Mouse (Mus musculus): ENCODE measurements around the gene Setdb1. TPM values are rescaled to one million over a fixed set of nuclear protein-coding genes. Genes with fewer than 3 reads are reported as not detected.

Gene Setdb1
- polyA plus RNA-seq, 1 experiment from 2014 or later: 45.2 TPM

DNA sequence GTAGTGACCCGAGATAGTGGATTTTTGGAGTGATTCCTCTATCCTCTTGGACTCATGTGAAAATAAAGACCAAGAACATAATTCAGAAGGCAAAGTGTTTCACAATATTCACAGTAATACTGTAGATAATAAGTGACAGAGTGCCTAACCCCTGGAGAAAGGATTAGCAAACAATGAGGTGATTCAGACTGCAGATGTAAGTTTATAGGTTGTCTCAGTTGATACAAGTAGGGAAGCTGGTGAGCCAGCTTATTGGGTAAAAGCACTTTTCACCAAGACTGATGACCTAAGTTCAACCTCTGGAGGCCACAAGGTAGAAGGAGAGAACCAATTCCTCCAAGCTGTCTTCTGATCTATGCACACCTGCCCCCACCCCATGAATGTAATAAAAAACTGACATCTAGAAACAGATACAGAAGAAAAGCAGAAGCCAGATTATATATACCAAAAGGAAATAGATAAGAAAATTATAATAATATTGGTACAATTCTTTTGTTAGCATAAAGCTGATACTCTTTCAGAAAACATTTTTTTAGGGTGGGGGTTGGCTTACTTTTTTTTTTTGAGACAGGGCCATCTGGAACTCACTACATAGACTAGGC, 28.1 kb downstream of the Setdb1 start:
- DNase-seq (ENCODE audit: low spot score) (no peak), ATAC-seq (replicated peaks; ENCODE audit: low FRiP score, low TSS enrichment, low read depth) (no peak; the same call in 1 of the 2 replicates)
- Histone ChIP-seq H3K4me3 (ENCODE audit: low read depth, low read length) (no peak overlapping the region), H3K9ac (ENCODE audit: low read length) (no peak overlapping the region), H3K4me1 (replicated peaks; ENCODE audit: control insufficient read depth, insufficient read depth, low read length) (no peaks in the 10 kb centered on the region), H3K36me3 (ENCODE audit: control insufficient read depth, insufficient read depth, low read length) (peaks cover 95% of the 10 kb centered on the region), H3K27ac (ENCODE audit: low read depth) (no peak overlapping the region), H3K27me3 (replicated peaks; ENCODE audit: control insufficient read depth, insufficient read depth, low read length) (no peaks in the 10 kb centered on the region), H3K9me3 (ENCODE audit: control insufficient read depth, low read length) (no peaks in the 10 kb centered on the region), H3K4me2 (ENCODE audit: low read length) (no peak overlapping the region)
- 93% methylated on average over 1 of the region's 1 CpGs for WGBS

DNA sequence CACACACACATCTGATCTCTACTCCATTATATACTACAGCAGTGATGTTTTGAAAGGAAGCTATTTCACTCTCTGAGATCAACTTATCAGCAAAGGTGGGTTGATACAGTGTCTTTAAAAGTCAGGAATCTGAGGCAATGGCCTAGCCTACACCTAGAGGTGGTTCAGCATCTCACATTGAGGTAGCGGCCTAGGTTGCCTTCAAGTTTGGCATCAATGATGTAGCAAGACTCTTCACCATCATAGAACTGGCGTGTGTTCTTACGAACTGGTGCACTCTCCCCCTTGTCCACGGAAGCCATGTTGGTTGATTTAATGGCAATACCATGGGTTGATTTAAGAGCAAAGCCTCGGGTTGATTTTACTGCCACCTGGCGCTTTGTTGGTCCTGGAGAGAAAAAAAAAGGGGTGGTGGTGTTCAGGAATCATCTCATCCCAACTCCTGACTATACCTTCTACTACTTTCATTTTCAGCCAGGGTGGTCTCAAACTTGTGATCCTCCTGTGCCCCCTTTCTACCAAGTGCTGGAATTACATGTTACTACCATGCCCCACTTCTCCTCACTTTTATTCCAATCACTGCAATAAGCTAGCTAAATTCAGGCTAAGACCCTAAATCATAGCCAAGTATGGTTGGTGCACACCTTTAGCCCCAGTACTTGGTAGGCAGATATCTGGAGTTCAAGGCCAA, 32.4 kb downstream of the Setdb1 start:
- 90% methylated on average over 6 of the region's 6 CpGs for WGBS

DNA sequence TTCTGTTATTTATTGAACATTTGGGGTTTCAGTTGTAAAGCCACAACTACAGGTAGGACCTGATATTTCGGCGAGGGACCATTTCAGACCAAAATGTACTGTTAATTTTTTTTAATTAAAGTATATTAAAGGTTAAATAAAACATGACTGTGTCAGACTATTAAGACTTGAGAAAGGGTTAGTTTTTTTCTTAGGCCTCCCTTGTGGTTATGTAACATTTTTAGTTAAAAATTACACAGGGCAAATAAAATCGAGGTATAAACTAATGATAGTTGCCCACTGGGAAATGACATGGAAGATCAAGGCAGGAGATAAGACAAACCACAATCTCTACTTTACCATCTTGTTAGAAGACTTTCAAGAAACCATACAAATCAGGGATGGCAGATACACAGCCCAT, 33.6 kb downstream of the Setdb1 start:
- Histone ChIP-seq H3K9ac (ENCODE audit: low read length) (no peak overlapping the region), H3K4me3 (ENCODE audit: low read depth, low read length) (no peak overlapping the region), H3K9me3 (ENCODE audit: control insufficient read depth, low read length) (no peaks in the 10 kb centered on the region), H3K4me2 (ENCODE audit: low read length) (no peak overlapping the region), H3K4me1 (replicated peaks; ENCODE audit: control insufficient read depth, insufficient read depth, low read length) (no peaks in the 10 kb centered on the region; the same call in 1 of the 2 replicates), H3K27ac (ENCODE audit: low read depth) (no peak overlapping the region), H3K36me3 (ENCODE audit: control insufficient read depth, insufficient read depth, low read length) (peaks cover 89% of the 10 kb centered on the region), H3K27me3 (replicated peaks; ENCODE audit: control insufficient read depth, insufficient read depth, low read length) (no peaks in the 10 kb centered on the region)
- no peak for DNase-seq (ENCODE audit: low spot score)
- no peak for ATAC-seq (replicated peaks; ENCODE audit: low FRiP score, low TSS enrichment, low read depth)
- 90% methylated on average over 3 of the region's 3 CpGs for WGBS

More for the DNA sequence above, 32.4 kb downstream of the Setdb1 start:
- no peak for DNase-seq (ENCODE audit: low spot score)
- no peak overlapping the region for H3K9ac ChIP-seq (ENCODE audit: low read length)
- no peaks in the 10 kb centered on the region for H3K4me1 ChIP-seq (replicated peaks; ENCODE audit: control insufficient read depth, insufficient read depth, low read length)
- H3K36me3 ChIP-seq (ENCODE audit: control insufficient read depth, insufficient read depth, low read length): peaks cover 100% of the 10 kb centered on the region
- H3K27ac ChIP-seq (ENCODE audit: low read depth): no peak overlapping the region
- no peak for ATAC-seq (replicated peaks; ENCODE audit: low FRiP score, low TSS enrichment, low read depth)
- H3K9me3 ChIP-seq (ENCODE audit: control insufficient read depth, low read length): no peaks in the 10 kb centered on the region
- H3K4me2 ChIP-seq (ENCODE audit: low read length): no peak overlapping the region
- no peaks in the 10 kb centered on the region for H3K27me3 ChIP-seq (replicated peaks; ENCODE audit: control insufficient read depth, insufficient read depth, low read length)
- no peak overlapping the region for H3K4me3 ChIP-seq (ENCODE audit: low read depth, low read length)

DNA sequence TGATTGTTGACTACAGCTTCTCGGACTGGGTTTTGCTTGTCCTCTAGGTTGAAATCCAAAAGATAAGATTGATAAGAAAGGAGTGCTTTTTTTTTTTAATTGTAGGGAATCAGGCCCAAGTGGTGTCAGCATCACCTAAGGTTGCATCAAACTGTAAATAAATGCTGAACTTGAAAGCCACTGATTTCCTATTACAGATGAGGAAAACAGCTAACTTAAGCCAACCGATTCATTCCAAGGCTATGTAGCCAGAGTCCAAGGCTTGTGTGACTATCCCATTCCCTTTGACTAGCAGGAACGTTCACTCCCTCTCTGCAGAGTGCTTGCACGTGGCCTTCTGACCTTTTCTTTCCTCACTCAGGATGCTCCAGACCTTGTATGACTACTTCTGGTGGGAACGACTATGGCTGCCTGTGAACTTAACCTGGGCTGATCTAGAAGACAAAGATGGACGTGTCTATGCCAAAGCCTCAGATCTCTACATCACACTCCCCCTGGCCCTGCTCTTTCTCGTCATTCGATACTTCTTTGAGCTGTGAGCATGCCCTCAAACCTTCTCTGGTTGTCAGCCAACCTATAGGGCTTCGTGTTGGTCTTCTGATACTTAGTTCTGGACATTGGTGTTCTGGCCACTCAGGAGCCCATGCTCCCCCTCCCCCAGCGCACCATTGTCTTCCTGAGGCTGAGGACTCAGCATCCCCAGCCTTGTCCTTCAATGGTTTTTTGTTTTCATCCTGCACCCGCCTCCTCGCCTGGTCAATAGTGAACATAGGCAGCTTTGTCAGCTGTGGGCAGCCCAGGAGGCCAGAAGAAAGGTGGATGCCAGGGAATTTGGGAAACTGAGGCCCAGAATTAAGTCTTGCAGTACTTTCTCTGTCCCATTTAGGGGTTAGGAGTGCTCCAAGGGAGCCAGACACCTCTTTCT, 37.0 kb downstream of the Setdb1 start:
- H3K36me3 ChIP-seq (ENCODE audit: control insufficient read depth, insufficient read depth, low read length): peaks cover 55% of the 10 kb centered on the region
- 73% methylated on average over 12 of the region's 12 CpGs for WGBS
- peaks cover 17% of the 10 kb centered on the region for H3K4me1 ChIP-seq (replicated peaks; ENCODE audit: control insufficient read depth, insufficient read depth, low read length)
- H3K9ac ChIP-seq (ENCODE audit: low read length): no peak overlapping the region
- no peak overlapping the region for H3K4me2 ChIP-seq (ENCODE audit: low read length)
- no peak overlapping the region for H3K27ac ChIP-seq (ENCODE audit: low read depth)
- no peaks in the 10 kb centered on the region for H3K9me3 ChIP-seq (ENCODE audit: control insufficient read depth, low read length)
- H3K4me3 ChIP-seq (ENCODE audit: low read depth, low read length): no peak overlapping the region
- no peak for ATAC-seq (replicated peaks; ENCODE audit: low FRiP score, low TSS enrichment, low read depth)
- DNase-seq (ENCODE audit: low spot score): no peak
- no peaks in the 10 kb centered on the region for H3K27me3 ChIP-seq (replicated peaks; ENCODE audit: control insufficient read depth, insufficient read depth, low read length)

DNA sequence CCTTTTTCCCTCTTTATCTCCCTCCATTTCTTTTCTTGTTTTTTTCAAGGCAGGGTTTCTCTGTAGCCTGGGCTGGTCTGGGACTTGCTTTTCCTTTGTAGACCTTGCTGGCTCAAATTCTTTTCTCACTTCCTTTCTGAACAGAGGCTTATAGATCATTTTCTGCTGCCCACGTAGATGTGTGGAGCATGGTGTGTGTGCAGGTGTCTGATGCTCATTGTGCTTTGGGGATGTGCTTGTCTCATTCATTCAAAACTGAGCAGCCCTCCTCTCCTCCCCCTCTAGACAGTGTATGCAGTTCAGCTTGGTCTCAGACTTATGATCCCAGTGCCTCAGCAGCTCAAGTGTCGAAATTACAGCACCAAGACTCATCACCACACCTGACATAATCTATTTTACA, 37.9 kb downstream of the Setdb1 start:
- Histone ChIP-seq H3K9ac (ENCODE audit: low read length) (no peak overlapping the region), H3K27me3 (replicated peaks; ENCODE audit: control insufficient read depth, insufficient read depth, low read length) (no peaks in the 10 kb centered on the region), H3K9me3 (ENCODE audit: control insufficient read depth, low read length) (no peaks in the 10 kb centered on the region), H3K4me3 (ENCODE audit: low read depth, low read length) (no peak overlapping the region), H3K4me1 (replicated peaks; ENCODE audit: control insufficient read depth, insufficient read depth, low read length) (peaks cover 17% of the 10 kb centered on the region), H3K4me2 (ENCODE audit: low read length) (no peak overlapping the region), H3K36me3 (ENCODE audit: control insufficient read depth, insufficient read depth, low read length) (peaks cover 46% of the 10 kb centered on the region), H3K27ac (ENCODE audit: low read depth) (no peak overlapping the region)
- 59% methylated on average over 2 of the region's 2 CpGs for WGBS
- DNase-seq (ENCODE audit: low spot score) (no peak), ATAC-seq (replicated peaks; ENCODE audit: low FRiP score, low TSS enrichment, low read depth) (no peak)

DNA sequence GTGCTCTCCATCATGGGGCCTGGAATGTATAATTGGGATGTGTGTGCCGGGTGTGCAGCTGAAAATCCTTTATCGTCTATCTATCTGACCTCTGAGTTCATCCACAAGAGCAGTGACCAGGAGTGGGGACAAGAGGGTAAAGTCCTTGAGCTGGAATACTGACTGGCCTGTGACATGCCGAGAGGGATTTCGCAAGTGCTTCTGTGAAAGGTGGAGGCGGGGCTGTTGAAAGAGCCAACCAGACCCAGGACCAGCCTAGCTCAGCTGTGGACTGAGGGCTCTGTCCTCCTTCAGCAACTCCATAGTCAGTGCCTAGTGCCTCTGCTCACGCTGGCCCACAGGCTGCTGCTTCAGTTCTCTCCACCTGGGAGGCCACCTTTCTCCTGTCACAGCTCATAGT, 38.5 kb downstream of the Setdb1 start:
- no peak for DNase-seq (ENCODE audit: low spot score)
- no peak overlapping the region for H3K27ac ChIP-seq (ENCODE audit: low read depth)
- 42% methylated on average over 6 of the region's 6 CpGs for WGBS

DNA sequence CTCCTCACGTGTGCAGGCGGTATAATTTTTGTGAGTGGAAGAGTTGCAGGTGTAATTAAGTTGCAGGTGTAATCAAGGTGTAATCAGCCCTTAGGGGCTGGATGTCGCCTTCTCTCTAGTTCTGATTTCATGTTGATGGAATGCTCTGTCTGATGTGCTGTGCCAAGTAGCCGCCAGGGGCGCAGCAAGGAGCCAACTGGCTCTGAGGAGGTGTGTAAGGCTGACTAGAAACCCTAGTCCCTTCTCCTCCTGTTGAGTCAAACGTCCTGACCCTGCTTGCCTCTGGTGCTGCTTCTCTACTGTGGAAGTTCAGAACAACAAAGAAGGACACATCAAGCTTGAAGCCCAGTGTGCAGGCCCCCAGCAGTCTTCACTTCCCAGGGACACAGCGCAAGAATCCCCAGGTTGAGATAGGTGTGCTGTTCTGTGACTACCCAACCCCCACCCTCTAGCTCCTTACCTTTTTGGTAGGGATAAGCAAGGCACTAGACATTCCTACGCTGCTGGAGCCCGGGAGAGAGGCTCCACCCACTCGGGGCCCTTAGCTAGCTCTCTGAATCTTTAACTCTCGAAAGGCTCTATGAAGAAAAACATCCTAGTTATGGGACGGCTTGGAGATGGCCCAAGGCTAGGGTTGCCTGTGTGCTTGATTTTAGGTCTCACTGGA, 39.5 kb downstream of the Setdb1 start:
- ATAC-seq (replicated peaks; ENCODE audit: low FRiP score, low TSS enrichment, low read depth): no peak
- WGBS: 20% methylated on average over 12 of the region's 12 CpGs

More for the DNA sequence above, 38.5 kb downstream of the Setdb1 start:
- H3K9me3 ChIP-seq (ENCODE audit: control insufficient read depth, low read length): no peaks in the 10 kb centered on the region
- no peak for ATAC-seq (replicated peaks; ENCODE audit: low FRiP score, low TSS enrichment, low read depth)
- no peak overlapping the region for H3K4me2 ChIP-seq (ENCODE audit: low read length)
- H3K4me3 ChIP-seq (ENCODE audit: low read depth, low read length): no peak overlapping the region
- no peaks in the 10 kb centered on the region for H3K27me3 ChIP-seq (replicated peaks; ENCODE audit: control insufficient read depth, insufficient read depth, low read length)
- no peak overlapping the region for H3K9ac ChIP-seq (ENCODE audit: low read length)
- H3K36me3 ChIP-seq (ENCODE audit: control insufficient read depth, insufficient read depth, low read length): peaks cover 40% of the 10 kb centered on the region
- peaks cover 17% of the 10 kb centered on the region for H3K4me1 ChIP-seq (replicated peaks; ENCODE audit: control insufficient read depth, insufficient read depth, low read length)

DNA sequence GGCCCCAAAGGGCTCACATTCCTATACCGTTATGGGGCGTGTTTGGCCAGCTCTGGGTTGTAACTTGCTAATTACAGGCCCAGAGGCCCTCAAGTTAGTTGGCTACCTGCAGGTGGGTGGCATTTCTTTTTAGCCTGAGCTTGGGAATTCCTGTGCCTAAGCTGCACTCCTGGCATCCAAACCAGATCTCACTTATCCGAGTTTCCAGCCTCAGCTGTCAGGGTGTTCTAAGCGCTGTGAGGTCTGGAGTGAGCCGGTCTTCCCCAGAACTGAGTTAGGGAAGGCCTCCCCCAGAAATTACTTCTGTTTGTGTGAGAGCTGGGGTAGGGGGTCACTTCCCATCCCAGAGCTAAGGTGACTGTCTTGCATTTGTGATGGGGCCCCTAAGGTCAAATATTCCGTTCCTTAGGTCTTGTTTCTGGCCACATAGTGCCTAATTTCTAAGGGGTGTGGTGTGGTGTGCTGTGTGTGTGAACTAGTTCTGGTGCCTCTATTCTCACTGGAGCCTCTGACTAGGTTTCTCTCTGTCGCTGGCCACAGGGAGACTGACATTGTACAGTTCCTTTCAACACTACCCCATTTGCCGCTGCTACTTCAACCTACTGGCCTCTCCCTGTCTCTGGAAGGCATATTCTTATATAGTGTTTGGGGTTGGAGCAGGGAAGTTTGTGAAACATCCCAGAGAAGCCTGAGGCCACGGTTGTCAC, 41.0 kb downstream of the Setdb1 start:
- Histone ChIP-seq H3K4me3 (ENCODE audit: low read depth, low read length) (peak overlapping the region; percentile 87), H3K4me2 (ENCODE audit: low read length) (peak overlapping the region; percentile 67), H3K36me3 (ENCODE audit: control insufficient read depth, insufficient read depth, low read length) (peaks cover 15% of the 10 kb centered on the region), H3K27ac (ENCODE audit: low read depth) (peak overlapping the region; percentile 97), H3K4me1 (replicated peaks; ENCODE audit: control insufficient read depth, insufficient read depth, low read length) (peaks cover 17% of the 10 kb centered on the region), H3K9me3 (ENCODE audit: control insufficient read depth, low read length) (no peaks in the 10 kb centered on the region), H3K27me3 (replicated peaks; ENCODE audit: control insufficient read depth, insufficient read depth, low read length) (no peaks in the 10 kb centered on the region), H3K9ac (ENCODE audit: low read length) (peak overlapping the region; percentile 99)
- WGBS: 13% methylated on average over 9 of the region's 9 CpGs
- DNase-seq (ENCODE audit: low spot score) (no peak), ATAC-seq (replicated peaks; ENCODE audit: low FRiP score, low TSS enrichment, low read depth) (no peak)

More for the DNA sequence above, 39.5 kb downstream of the Setdb1 start:
- no peak overlapping the region for H3K4me3 ChIP-seq (ENCODE audit: low read depth, low read length)
- H3K27me3 ChIP-seq (replicated peaks; ENCODE audit: control insufficient read depth, insufficient read depth, low read length): no peaks in the 10 kb centered on the region
- H3K9ac ChIP-seq (ENCODE audit: low read length): no peak overlapping the region
- H3K4me2 ChIP-seq (ENCODE audit: low read length): peak overlapping the region; percentile 20
- peaks cover 30% of the 10 kb centered on the region for H3K36me3 ChIP-seq (ENCODE audit: control insufficient read depth, insufficient read depth, low read length)
- peaks cover 17% of the 10 kb centered on the region for H3K4me1 ChIP-seq (replicated peaks; ENCODE audit: control insufficient read depth, insufficient read depth, low read length)
- H3K9me3 ChIP-seq (ENCODE audit: control insufficient read depth, low read length): no peaks in the 10 kb centered on the region
- no peak overlapping the region for H3K27ac ChIP-seq (ENCODE audit: low read depth)
- DNase-seq (ENCODE audit: low spot score): peak; percentile 67
